Mouse (Mus musculus) CH12.LX (cell line): ENCODE measurements at regions not wholly inside any gene's neighbourhood (a gene's known extent, or its start where the extent isn't known, plus 50 kb on each side); places are given as distances from the start of the nearest gene placed in this dataset.

Experiments
- DNase-seq: peaks from one replicate; pipeline ENCODE4 v3.0.0-alpha.2; 2013; ENCODE audit errors: extremely low read depth
- H3K27ac ChIP-seq: 2 replicates; pipeline ENCODE4 v1.5.1; 2012; ENCODE audit warnings: low read depth, mild to moderate bottlenecking, control low read depth, moderate library complexity; ENCODE audit not compliant: insufficient read depth
- H3K27me3 ChIP-seq: replicated peaks from 2 replicates; pipeline ENCODE3; 2012; ENCODE audit warnings: inconsistent platforms
- H3K36me3 ChIP-seq, 2 experiments: replicated peaks in 1 of 2; 2 replicates each; pipeline versions ENCODE3 to v1.6.1; 2012; ENCODE audit warnings: inconsistent platforms in 1 of 2, low read length in 1 of 2, mild to moderate bottlenecking in 1 of 2, mixed read lengths in 1 of 2, moderate library complexity in 1 of 2; ENCODE audit not compliant: control insufficient read depth in 1 of 2, insufficient read depth in 1 of 2
- H3K4me1 ChIP-seq, 2 experiments: 2 replicates each; pipeline ENCODE4 v1.6.1; 2012; ENCODE audit warnings: inconsistent platforms in 1 of 2, moderate library complexity in 1 of 2; ENCODE audit not compliant: insufficient read depth in 2 of 2, control insufficient read depth in 1 of 2
- H3K4me2 ChIP-seq: 2 replicates; pipeline ENCODE4 v1.6.1; 2012; ENCODE audit warnings: low read depth, mild to moderate bottlenecking, control low read depth; ENCODE audit not compliant: poor library complexity, insufficient read depth, severe bottlenecking
- H3K4me3 ChIP-seq, 3 experiments: fragments of 150-350 bp in 1 of 3; sonication (generic) in 1 of 3; replicated peaks in 1 of 3; 2 replicates each; pipeline versions ENCODE3 to v1.5.1; 2011 to 2012; ENCODE audit warnings: low read depth in 2 of 3, low read length in 2 of 3, mild to moderate bottlenecking in 2 of 3, moderate library complexity in 2 of 3, control low read depth in 1 of 3, improper control_type of control experiment in 1 of 3, inconsistent platforms in 1 of 3, mixed read lengths in 1 of 3; ENCODE audit not compliant: poor library complexity in 1 of 3
- H3K79me2 ChIP-seq: replicated peaks from 2 replicates; pipeline ENCODE4 v1.6.1; 2012; ENCODE audit warnings: mild to moderate bottlenecking, moderate library complexity; ENCODE audit not compliant: control insufficient read depth, poor library complexity, insufficient read depth, severe bottlenecking; ENCODE audit errors: extremely low read depth
- H3K9ac ChIP-seq: 2 replicates; pipeline ENCODE4 v1.6.1; 2012; ENCODE audit warnings: low read depth, mild to moderate bottlenecking, control low read depth, moderate library complexity; ENCODE audit not compliant: insufficient read depth
- H3K9me3 ChIP-seq: replicated peaks from 2 replicates; pipeline ENCODE3; 2012; ENCODE audit warnings: low read length, inconsistent platforms, mixed read lengths
- CHD2 ChIP-seq: IDR thresholded peaks from 2 replicates; pipeline ENCODE4 v1.6.1; 2011; ENCODE audit warnings: low read length, improper control_type of control experiment
- CTCF ChIP-seq, 2 experiments: IDR thresholded peaks in 1 of 2; conservative IDR thresholded peaks in 1 of 2; 2 replicates each; pipeline ENCODE4 v1.5.1; 2011 to 2012; ENCODE audit warnings: low read depth in 2 of 2, low read length in 2 of 2, improper control_type of control experiment in 1 of 2, inconsistent platforms in 1 of 2, mild to moderate bottlenecking in 1 of 2, moderate library complexity in 1 of 2
- ELF1 ChIP-seq: IDR thresholded peaks from 2 replicates; pipeline ENCODE4 v1.6.1; 2014; ENCODE audit warnings: low read depth, mild to moderate bottlenecking, inconsistent platforms, low read length, improper control_type of control experiment
- ETS1 ChIP-seq: conservative IDR thresholded peaks from 2 replicates; pipeline ENCODE4 v1.6.1; 2012; ENCODE audit warnings: low read depth, mild to moderate bottlenecking, inconsistent platforms, low read length, improper control_type of control experiment, moderate library complexity
- IRF4 ChIP-seq: IDR thresholded peaks from 2 replicates; pipeline ENCODE4 v1.6.1; 2014; ENCODE audit warnings: low read depth, mild to moderate bottlenecking, inconsistent platforms, low read length, improper control_type of control experiment
- KAT2A ChIP-seq: IDR thresholded peaks from 2 replicates; pipeline ENCODE4 v1.6.1; 2012; ENCODE audit warnings: low read length, improper control_type of control experiment, inconsistent platforms; ENCODE audit not compliant: insufficient replicate concordance
- MAFK ChIP-seq: IDR thresholded peaks from 2 replicates; pipeline ENCODE4 v1.6.1; 2011; ENCODE audit warnings: low read length, improper control_type of control experiment; ENCODE audit not compliant: insufficient replicate concordance
- MAX ChIP-seq: IDR thresholded peaks from 2 replicates; pipeline ENCODE4 v1.6.1; 2011; ENCODE audit warnings: low read length, improper control_type of control experiment
- MAZ ChIP-seq: IDR thresholded peaks from 2 replicates; pipeline ENCODE4 v1.6.1; 2012; ENCODE audit warnings: low read depth, mild to moderate bottlenecking, inconsistent platforms, low read length, improper control_type of control experiment, moderate library complexity
- POLR2A ChIP-seq: IDR thresholded peaks from 2 replicates; pipeline ENCODE4 v1.6.1; 2011; ENCODE audit warnings: low read depth, mild to moderate bottlenecking, improper control_type of control experiment, low read length
- RCOR1 ChIP-seq: conservative IDR thresholded peaks from 2 replicates; pipeline ENCODE4 v1.6.1; 2012; ENCODE audit warnings: low read depth, mild to moderate bottlenecking, inconsistent platforms, low read length, improper control_type of control experiment
- SIN3A ChIP-seq: IDR thresholded peaks from 2 replicates; pipeline ENCODE4 v1.6.1; 2012; ENCODE audit warnings: low read length, improper control_type of control experiment, inconsistent platforms
- SMC3 ChIP-seq: IDR thresholded peaks from 2 replicates; pipeline ENCODE4 v1.6.1; 2011; ENCODE audit warnings: low read depth, low read length, improper control_type of control experiment
- UBTF ChIP-seq: IDR thresholded peaks from 2 replicates; pipeline ENCODE4 v1.6.1; 2012; ENCODE audit warnings: low read depth, mild to moderate bottlenecking, inconsistent platforms, low read length, improper control_type of control experiment, moderate library complexity
- USF1 ChIP-seq: IDR thresholded peaks from 2 replicates; pipeline ENCODE4 v1.6.1; 2014; ENCODE audit warnings: low read depth, mild to moderate bottlenecking, inconsistent platforms, low read length, improper control_type of control experiment
- ZKSCAN1 ChIP-seq: IDR thresholded peaks from 2 replicates; pipeline ENCODE4 v1.6.1; 2012; ENCODE audit warnings: low read depth, inconsistent platforms, low read length, improper control_type of control experiment, borderline replicate concordance
- ZNF384 ChIP-seq: IDR thresholded peaks from 2 replicates; pipeline ENCODE4 v1.6.1; 2012; ENCODE audit warnings: low read depth, low read length, improper control_type of control experiment, inconsistent platforms
- dilution Hi-C: fragments of 300-500 bp; cut with MboI; formaldehyde crosslinking; loops from 2 replicates; pipeline ENCODE4 v1.14.3; 2020; ENCODE audit warnings: low sequenced_read_pairs; ENCODE audit not compliant: extremely low pct_unique_long_range_greater_than_20kb, extremely low pct_ligation_motif_present
- in situ Hi-C: fragments of 300-500 bp; cut with MboI; formaldehyde crosslinking; loops from 3 replicates; pipeline ENCODE4 v1.14.3; 2019; ENCODE audit warnings: low sequenced_read_pairs, low pct_ligation_motif_present, low pct_unique_long_range_greater_than_20kb, mixed read lengths

DNA sequence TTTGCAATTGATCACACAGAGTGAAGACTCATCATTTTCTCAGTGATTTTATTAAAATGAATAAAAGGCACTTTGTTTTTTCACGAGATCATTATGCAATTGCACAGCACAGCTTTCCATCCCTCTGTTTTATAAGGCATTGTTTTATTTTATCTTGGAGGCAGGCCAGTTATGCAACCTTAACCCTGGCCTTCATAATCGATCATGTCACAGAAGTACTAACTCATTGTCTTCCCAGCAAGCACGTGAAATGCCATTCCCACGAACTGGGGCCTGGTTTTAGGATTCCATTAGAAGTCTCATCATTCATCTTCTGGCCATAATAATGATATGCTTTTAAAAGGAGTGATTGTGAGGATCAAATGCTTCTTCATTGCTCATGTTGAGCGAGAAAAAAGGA is 355.5 kb upstream of the Gria3 start:
- Histone ChIP-seq H3K36me3 (no peaks in the 10 kb centered on the region), H3K9ac (no peak overlapping the region), H3K4me3 (no peak overlapping the region), H3K4me1 (no peaks in the 10 kb centered on the region), H3K27ac (no peak overlapping the region), H3K27me3 (no peaks in the 10 kb centered on the region), H3K79me2 (no peaks in the 10 kb centered on the region), H3K9me3 (no peaks in the 10 kb centered on the region), H3K4me2 (no peak overlapping the region)
- in situ Hi-C loops = no loop called here
- DNase-seq = no peak
- dilution Hi-C loops = no loop called here
- TF ChIP-seq SIN3A = no peak
- TF ChIP-seq MAZ = no peak
- no peak for TF ChIP-seq ELF1
- no peak for TF ChIP-seq MAFK
- TF ChIP-seq ZNF384 = no peak
- no peak for TF ChIP-seq ZKSCAN1

DNA sequence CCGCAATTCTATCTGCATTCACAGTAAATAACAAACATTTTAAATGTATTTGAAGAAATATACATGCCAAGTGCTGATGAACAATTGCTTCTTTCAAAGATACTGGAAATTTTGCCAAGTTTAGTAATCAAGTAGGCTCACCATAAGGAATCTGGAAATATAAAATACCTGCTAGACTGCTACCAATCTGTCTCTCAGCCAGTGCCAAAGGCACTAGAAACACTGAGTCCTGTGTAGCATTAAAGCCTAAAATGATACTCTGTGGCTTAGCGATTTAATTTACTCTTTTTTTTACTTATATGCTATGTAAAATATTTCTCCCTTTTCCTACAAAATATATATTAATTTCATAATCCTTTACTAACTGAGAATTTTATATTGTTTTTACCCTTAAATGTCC is 347.8 kb upstream of the Gria3 start:
- Histone ChIP-seq H3K4me2 (no peak overlapping the region), H3K36me3 (no peaks in the 10 kb centered on the region), H3K9ac (no peak overlapping the region), H3K4me1 (no peaks in the 10 kb centered on the region), H3K79me2 (no peaks in the 10 kb centered on the region), H3K9me3 (no peaks in the 10 kb centered on the region), H3K27ac (no peak overlapping the region), H3K4me3 (no peak overlapping the region), H3K27me3 (no peaks in the 10 kb centered on the region)
- in situ Hi-C loops = no loop called here
- dilution Hi-C loops = no loop called here
- no peak for DNase-seq
- no peak for TF ChIP-seq IRF4
- no peak for TF ChIP-seq CTCF (conservative IDR thresholded peaks at IDR 0.05 in 1 of 2, IDR thresholded peaks at IDR 0.05 in 1 of 2; ENCODE audit: low read depth in 2 of 2, low read length in 2 of 2)
- no peak for TF ChIP-seq CHD2
- TF ChIP-seq ETS1 = no peak
- TF ChIP-seq POLR2A = no peak
- no peak for TF ChIP-seq USF1
- no peak for TF ChIP-seq RCOR1
- no peak for TF ChIP-seq SMC3
- no peak for TF ChIP-seq MAZ
- TF ChIP-seq KAT2A = no peak
- TF ChIP-seq UBTF = no peak

DNA sequence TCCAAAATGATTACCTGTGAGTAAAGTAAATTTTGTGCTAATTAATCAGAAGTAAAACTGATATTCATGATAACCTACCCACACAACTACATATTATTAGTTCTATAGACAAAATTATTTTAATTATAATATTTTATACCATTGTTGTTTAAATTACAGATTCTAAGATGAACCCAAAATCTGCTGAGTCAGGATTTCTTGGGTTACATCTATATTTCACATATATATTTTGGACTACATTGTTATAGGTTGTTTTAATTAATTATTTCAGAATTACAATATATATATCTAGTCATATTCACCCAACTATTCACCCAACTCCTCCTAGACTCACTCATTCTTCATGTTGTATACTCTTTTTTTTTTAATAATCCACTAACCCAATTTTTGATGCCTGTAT is 346.0 kb upstream of the Gria3 start:
- Histone ChIP-seq H3K4me3 (no peak overlapping the region), H3K9ac (no peak overlapping the region), H3K27me3 (no peaks in the 10 kb centered on the region), H3K4me2 (no peak overlapping the region), H3K27ac (no peak overlapping the region), H3K79me2 (no peaks in the 10 kb centered on the region), H3K4me1 (no peaks in the 10 kb centered on the region), H3K9me3 (no peaks in the 10 kb centered on the region), H3K36me3 (no peaks in the 10 kb centered on the region)
- dilution Hi-C loops = no loop called here
- no peak for TF ChIP-seq MAX
- TF ChIP-seq IRF4 = no peak
- TF ChIP-seq CTCF (conservative IDR thresholded peaks at IDR 0.05 in 1 of 2, IDR thresholded peaks at IDR 0.05 in 1 of 2; ENCODE audit: low read depth in 2 of 2, low read length in 2 of 2) = no peak
- TF ChIP-seq ELF1 = no peak
- no peak for TF ChIP-seq POLR2A
- peak; percentile 67 for TF ChIP-seq MAFK
- no peak for TF ChIP-seq SMC3
- no peak for DNase-seq
- in situ Hi-C loops = no loop called here
